Mouse (Mus musculus) neutrophil, adult 5-6 weeks (primary cell): ENCODE measurements around the gene Lamb2. TPM values are rescaled to one million over a fixed set of nuclear protein-coding genes. Genes with fewer than 3 reads are reported as not detected.

Experiments
- ATAC-seq: fragments of 151-379, 151-347 bp; 2 replicates; pipeline ENCODE4 v1.8.0; 2017; ENCODE audit warnings: mild to moderate bottlenecking, moderate TSS enrichment; ENCODE audit not compliant: insufficient number of reproducible peaks, poor library complexity, low FRiP score, severe bottlenecking; ENCODE audit errors: extremely low read depth
- total RNA-seq: library from RNA; stranded (forward); fragments of 200-1000 nt; gene quantifications from 2 replicates; pipeline ENCODE4 v1.2.3, GENCODE M21; 2017

The Lamb2 gene
- total RNA-seq, 1 experiment from 2014 or later, result not detected

GRCm38 (mm10) chr9:108523341-108523740 is 43.8 kb downstream of the Lamb2 start:
- ATAC-seq, result no peak

DNA sequence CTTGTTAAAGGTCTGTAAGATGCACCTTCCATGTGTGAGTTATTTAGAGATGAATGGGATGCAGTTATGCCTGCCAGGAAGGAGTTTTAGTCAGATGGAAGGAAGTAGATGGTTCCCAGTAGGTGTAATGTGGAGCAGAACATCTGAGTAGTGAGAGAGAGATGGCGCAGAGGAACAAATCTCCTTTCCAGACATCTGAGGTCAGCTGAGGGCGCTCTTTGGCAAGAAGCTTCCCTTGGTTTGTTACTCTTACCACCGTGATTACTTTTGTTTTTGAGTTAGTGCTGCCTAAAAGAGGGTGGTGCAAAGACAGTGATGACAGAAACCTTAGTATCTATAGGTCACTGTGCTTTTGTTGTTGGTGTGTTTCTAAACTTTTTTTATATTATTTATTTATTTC is 45.9 kb downstream of the Lamb2 start:
- ATAC-seq, result no peak

DNA sequence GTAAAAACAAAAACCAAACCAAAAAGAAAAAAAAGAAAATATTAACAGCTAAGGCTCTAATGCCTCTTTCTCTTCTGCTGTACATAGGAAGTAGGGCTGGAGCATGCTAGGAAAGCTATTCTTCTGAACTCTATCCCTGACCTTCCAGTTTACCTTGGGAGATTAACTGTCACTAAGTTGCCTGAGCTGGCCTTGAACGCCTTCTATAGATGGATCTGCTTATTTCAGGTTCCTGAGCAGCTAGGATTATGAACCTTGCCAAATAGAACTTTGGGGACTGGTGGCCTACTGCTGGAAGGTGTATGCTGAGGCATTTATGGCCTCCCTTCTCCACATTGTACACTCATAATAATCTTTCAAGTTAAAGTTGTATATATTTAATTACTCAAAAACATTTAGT is 51.4 kb downstream of the Lamb2 start:
- ATAC-seq, result no peak

DNA sequence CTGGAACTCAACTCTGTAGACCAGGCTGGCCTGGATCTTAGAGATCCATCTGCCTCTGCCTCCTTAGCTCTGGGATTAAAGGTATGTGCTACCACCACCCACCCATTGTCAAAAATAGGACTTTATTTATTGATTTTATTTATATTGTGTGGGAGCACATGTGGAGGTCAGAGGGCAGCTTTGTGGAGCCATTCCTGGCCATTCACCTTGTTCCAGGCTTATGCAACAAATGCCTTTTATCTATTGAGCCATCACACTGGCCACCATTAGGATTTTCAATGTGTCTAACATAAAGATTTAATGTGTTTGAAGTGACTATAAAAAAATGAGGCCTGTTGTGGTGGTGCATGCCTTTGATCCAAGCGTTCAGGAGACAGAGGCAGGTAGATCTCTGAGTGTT is 52.0 kb downstream of the Lamb2 start:
- ATAC-seq, result no peak

Other genes with a start within 250 kb of the Lamb2 start
- 12.2 and 13.9 TPM in 2 replicates for gene Dag1, start 215.8 kb upstream of the Lamb2 start, total RNA-seq
- gene Nicn1, start 189.3 kb upstream of the Lamb2 start, total RNA-seq, result 4.3 and 4.4 TPM in 2 replicates
- gene Amt, start 182.9 kb upstream of the Lamb2 start, total RNA-seq, result 5.6 and 7.8 TPM in 2 replicates
- gene Rhoa, start 173.6 kb upstream of the Lamb2 start, total RNA-seq, result 487 and 547 TPM in 2 replicates
- 17.4 and 23.4 TPM in 2 replicates for gene Tcta, start 173.6 kb upstream of the Lamb2 start, total RNA-seq
- gene Gpx1, start 140.8 kb upstream of the Lamb2 start, total RNA-seq, result 689 and 756 TPM in 2 replicates
- gene Usp4, start 131.9 kb upstream of the Lamb2 start, total RNA-seq, result 140 and 154 TPM in 2 replicates
- 3.0 and 9.3 TPM in 2 replicates for gene 1700102P08Rik, start 86.9 kb upstream of the Lamb2 start, total RNA-seq
- not detected in 2 replicates for gene Ccdc36, start 51.3 kb upstream of the Lamb2 start, total RNA-seq
- not detected in 2 replicates for gene BC048562, start 43.3 kb upstream of the Lamb2 start, total RNA-seq
- gene Ccdc71, start 19.2 kb upstream of the Lamb2 start, total RNA-seq, result 15.7 and 19.8 TPM in 2 replicates
- gene Klhdc8b, start 18.2 kb upstream of the Lamb2 start, total RNA-seq, result 2.9 and 5.7 TPM in 2 replicates
- gene Usp19, start 10.9 kb downstream of the Lamb2 start, total RNA-seq, result 105 and 106 TPM in 2 replicates
- 97.9 and 119 TPM in 2 replicates for gene Qars, start 28.0 kb downstream of the Lamb2 start, total RNA-seq
- gene Qrich1, start 37.1 kb downstream of the Lamb2 start, total RNA-seq, result 158 TPM in 2 replicates
- 61.0 and 75.5 TPM in 2 replicates for gene Impdh2, start 80.5 kb downstream of the Lamb2 start, total RNA-seq
- 15.5 and 17.0 TPM in 2 replicates for gene Ndufaf3, start 87.7 kb downstream of the Lamb2 start, total RNA-seq
- gene Dalrd3, start 90.2 kb downstream of the Lamb2 start, total RNA-seq, result 70.9 and 104 TPM in 2 replicates
- gene Wdr6, start 99.0 kb downstream of the Lamb2 start, total RNA-seq, result 12.8 and 15.6 TPM in 2 replicates
- gene P4htm, start 117.9 kb downstream of the Lamb2 start, total RNA-seq, result 0.58 and 0.61 TPM in 2 replicates
- 135 and 143 TPM in 2 replicates for gene Arih2, start 169.7 kb downstream of the Lamb2 start, total RNA-seq
- 39.0 and 43.9 TPM in 2 replicates for gene Slc25a20, start 182.4 kb downstream of the Lamb2 start, total RNA-seq
- 5.0 and 8.2 TPM in 2 replicates for gene Prkar2a, start 209.6 kb downstream of the Lamb2 start, total RNA-seq